Mouse (Mus musculus): Measurements from ENCODE around the gene Arhgef17. TPM values are rescaled to one million over a fixed set of nuclear protein-coding genes. Genes with fewer than 3 reads are reported as not detected.

Gene Arhgef17
- polyA plus RNA-seq, 1 experiment = 8.0 TPM

- H3K4me3 ChIP-seq (ENCODE audit: low read depth, low read length) = no peak overlapping the region
- no peaks in the 10 kb centered on the region for H3K27me3 ChIP-seq (ENCODE audit: control insufficient read depth, insufficient read depth, low read length)
- TF ChIP-seq POLR2A (IDR thresholded peaks at IDR 0.05; ENCODE audit: low read depth, low read length) = no peak
- no peak for TF ChIP-seq CTCF (IDR thresholded peaks at IDR 0.05; ENCODE audit: extremely low read depth, insufficient read length, insufficient replicate concordance, low read depth, low read length)
- WGBS = 75% methylated on average over 6 of the region's 6 CpGs
- no peaks in the 10 kb centered on the region for H3K36me3 ChIP-seq (ENCODE audit: control insufficient read depth, insufficient read depth, low read length)
- no peak overlapping the region for H3K27ac ChIP-seq (ENCODE audit: insufficient read depth, low read depth, low read length)
- no peaks in the 10 kb centered on the region for H3K4me1 ChIP-seq (ENCODE audit: control insufficient read depth, insufficient read depth, insufficient read length, low read length)
Measured at GRCm38 (mm10) chr7:100917751-100918150, 14.2 kb downstream of the Arhgef17 start.

DNA sequence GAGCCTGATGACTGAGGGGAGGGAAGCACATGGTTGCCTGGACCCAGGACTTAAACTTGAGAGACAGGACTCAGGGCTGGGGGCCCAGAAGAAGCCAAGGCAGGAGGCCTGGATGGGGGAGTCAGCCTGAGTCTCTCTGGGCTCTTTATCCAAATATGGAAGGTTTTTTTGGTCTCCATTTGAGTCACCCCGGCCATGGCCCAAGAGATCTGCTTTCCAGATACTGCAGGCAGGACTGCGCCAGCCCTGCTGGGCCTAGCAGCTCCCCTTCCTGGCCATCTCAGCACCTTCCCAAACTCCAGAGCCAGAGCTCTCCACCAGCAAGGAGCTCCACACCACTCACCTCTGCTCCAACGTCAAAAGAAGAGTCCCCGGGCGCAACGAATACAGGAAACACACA, 15.4 kb downstream of the Arhgef17 start:
- 86% methylated on average over 6 of the region's 6 CpGs for WGBS
- Histone ChIP-seq H3K27ac (ENCODE audit: insufficient read depth, low read depth, low read length) (peak overlapping the region; percentile 23; the same call in 1 of the 2 replicates), H3K4me1 (ENCODE audit: control insufficient read depth, insufficient read depth, insufficient read length, low read length) (no peaks in the 10 kb centered on the region), H3K36me3 (ENCODE audit: control insufficient read depth, insufficient read depth, low read length) (no peaks in the 10 kb centered on the region), H3K27me3 (ENCODE audit: control insufficient read depth, insufficient read depth, low read length) (no peaks in the 10 kb centered on the region), H3K4me3 (ENCODE audit: low read depth, low read length) (no peak overlapping the region)
- TF ChIP-seq POLR2A (IDR thresholded peaks at IDR 0.05; ENCODE audit: low read depth, low read length) (no peak), CTCF (IDR thresholded peaks at IDR 0.05; ENCODE audit: extremely low read depth, insufficient read length, insufficient replicate concordance, low read depth, low read length) (no peak)

DNA sequence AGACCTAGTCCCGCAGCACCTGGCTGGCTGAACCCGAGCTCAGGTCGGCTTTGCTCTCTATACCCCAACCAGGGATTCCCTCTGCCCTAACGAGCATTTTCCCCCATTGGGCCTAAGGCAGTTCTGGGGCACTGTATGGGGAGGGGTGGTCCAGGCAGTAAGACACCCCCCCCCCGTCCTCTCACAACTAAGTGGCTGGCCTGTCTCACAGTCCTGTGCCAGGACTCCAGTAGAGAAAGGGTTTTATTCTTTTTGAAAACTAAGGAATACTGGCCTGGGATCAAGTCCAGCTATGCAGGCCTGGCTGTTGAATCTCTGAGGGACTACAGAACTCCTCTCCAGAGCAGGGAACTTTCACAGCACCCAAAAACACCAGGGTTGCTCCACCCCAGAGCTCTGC, 16.7 kb downstream of the Arhgef17 start:
- no peaks in the 10 kb centered on the region; the same call in 1 of the 2 replicates for H3K4me1 ChIP-seq (ENCODE audit: control insufficient read depth, insufficient read depth, insufficient read length, low read length)
- no peaks in the 10 kb centered on the region for H3K27me3 ChIP-seq (ENCODE audit: control insufficient read depth, insufficient read depth, low read length)
- 82% methylated on average over 5 of the region's 5 CpGs for WGBS
- no peak overlapping the region for H3K4me3 ChIP-seq (ENCODE audit: low read depth, low read length)
- no peak overlapping the region for H3K27ac ChIP-seq (ENCODE audit: insufficient read depth, low read depth, low read length)
- H3K36me3 ChIP-seq (ENCODE audit: control insufficient read depth, insufficient read depth, low read length) = no peaks in the 10 kb centered on the region
- TF ChIP-seq CTCF (IDR thresholded peaks at IDR 0.05; ENCODE audit: extremely low read depth, insufficient read length, insufficient replicate concordance, low read depth, low read length) (no peak), POLR2A (IDR thresholded peaks at IDR 0.05; ENCODE audit: low read depth, low read length) (no peak)

DNA sequence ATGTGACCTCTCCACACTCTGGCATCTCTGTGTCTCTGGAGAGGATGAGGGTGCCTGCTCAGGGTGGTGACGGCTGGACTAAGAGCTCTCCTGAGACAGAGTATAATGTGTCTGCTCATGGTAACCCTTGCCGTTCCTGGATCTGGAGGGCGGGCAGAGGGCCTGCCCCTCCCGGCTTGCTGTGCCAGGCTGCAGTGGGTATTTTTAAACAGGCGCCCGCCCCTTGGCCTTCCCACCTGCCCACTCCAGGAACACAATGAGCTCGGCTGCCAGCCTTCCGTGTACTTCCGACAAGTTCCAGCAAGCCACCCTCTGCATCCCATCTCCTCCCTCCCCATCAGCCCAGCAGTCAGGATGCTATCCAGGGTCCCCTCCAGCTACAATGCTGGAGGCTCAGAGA, 20.1 kb downstream of the Arhgef17 start:
- Histone ChIP-seq H3K4me3 (ENCODE audit: low read depth, low read length) (no peak overlapping the region), H3K4me1 (ENCODE audit: control insufficient read depth, insufficient read depth, insufficient read length, low read length) (no peaks in the 10 kb centered on the region; the same call in 1 of the 2 replicates), H3K27me3 (ENCODE audit: control insufficient read depth, insufficient read depth, low read length) (no peaks in the 10 kb centered on the region), H3K36me3 (ENCODE audit: control insufficient read depth, insufficient read depth, low read length) (no peaks in the 10 kb centered on the region), H3K27ac (ENCODE audit: insufficient read depth, low read depth, low read length) (no peak overlapping the region)
- TF ChIP-seq CTCF (IDR thresholded peaks at IDR 0.05; ENCODE audit: extremely low read depth, insufficient read length, insufficient replicate concordance, low read depth, low read length) (no peak), POLR2A (IDR thresholded peaks at IDR 0.05; ENCODE audit: low read depth, low read length) (no peak)
- 59% methylated on average over 9 of the region's 9 CpGs for WGBS

DNA sequence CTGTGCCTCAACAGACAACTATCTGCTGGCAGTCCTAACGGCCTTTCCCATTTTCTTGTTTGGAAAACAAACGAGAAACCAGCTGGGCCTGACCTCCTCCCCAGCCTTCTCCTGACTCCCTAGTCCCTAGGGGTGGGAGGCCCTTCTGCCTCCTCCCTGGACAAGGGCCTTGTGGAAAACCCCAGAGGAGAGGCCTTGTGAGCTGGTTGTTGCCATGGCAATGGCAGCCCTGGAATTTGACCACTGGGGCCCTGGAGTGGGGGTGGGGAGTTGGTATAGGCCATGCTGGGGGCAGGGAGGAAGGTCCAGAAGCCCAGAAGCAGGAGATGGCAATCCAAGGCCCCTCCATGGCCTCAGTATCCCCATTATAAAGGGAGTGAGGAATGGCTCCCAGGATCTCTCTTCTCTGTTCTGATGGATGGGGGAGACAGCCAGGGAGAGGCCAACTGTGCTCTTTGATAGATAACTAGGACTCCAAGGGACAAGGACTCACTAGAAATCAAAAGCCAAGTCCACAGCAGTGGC, 20.6 kb downstream of the Arhgef17 start:
- Histone ChIP-seq H3K27me3 (ENCODE audit: control insufficient read depth, insufficient read depth, low read length) (no peaks in the 10 kb centered on the region), H3K4me1 (ENCODE audit: control insufficient read depth, insufficient read depth, insufficient read length, low read length) (no peaks in the 10 kb centered on the region; the same call in 1 of the 2 replicates), H3K4me3 (ENCODE audit: low read depth, low read length) (no peak overlapping the region), H3K27ac (ENCODE audit: insufficient read depth, low read depth, low read length) (no peak overlapping the region), H3K36me3 (ENCODE audit: control insufficient read depth, insufficient read depth, low read length) (no peaks in the 10 kb centered on the region)
- TF ChIP-seq POLR2A (IDR thresholded peaks at IDR 0.05; ENCODE audit: low read depth, low read length) (no peak), CTCF (IDR thresholded peaks at IDR 0.05; ENCODE audit: extremely low read depth, insufficient read length, insufficient replicate concordance, low read depth, low read length) (no peak)
- 57% methylated on average over 2 of the region's 2 CpGs for WGBS

GRCm38 (mm10) chr7:100908567-100908966, 23.3 kb downstream of the Arhgef17 start:
- TF ChIP-seq CTCF (IDR thresholded peaks at IDR 0.05; ENCODE audit: extremely low read depth, insufficient read length, insufficient replicate concordance, low read depth, low read length) (peak; percentile 19; the same call in 1 of the 2 replicates), POLR2A (IDR thresholded peaks at IDR 0.05; ENCODE audit: low read depth, low read length) (no peak)
- H3K27ac ChIP-seq (ENCODE audit: insufficient read depth, low read depth, low read length) = no peak overlapping the region
- H3K4me3 ChIP-seq (ENCODE audit: low read depth, low read length) = no peak overlapping the region
- H3K4me1 ChIP-seq (ENCODE audit: control insufficient read depth, insufficient read depth, insufficient read length, low read length) = no peaks in the 10 kb centered on the region; the same call in 1 of the 2 replicates
- no peaks in the 10 kb centered on the region for H3K36me3 ChIP-seq (ENCODE audit: control insufficient read depth, insufficient read depth, low read length)
- no peaks in the 10 kb centered on the region for H3K27me3 ChIP-seq (ENCODE audit: control insufficient read depth, insufficient read depth, low read length)
- 58% methylated on average over 8 of the region's 8 CpGs for WGBS

- TF ChIP-seq POLR2A (IDR thresholded peaks at IDR 0.05; ENCODE audit: low read depth, low read length) (no peak), CTCF (IDR thresholded peaks at IDR 0.05; ENCODE audit: extremely low read depth, insufficient read length, insufficient replicate concordance, low read depth, low read length) (no peak)
- no peak overlapping the region for H3K4me3 ChIP-seq (ENCODE audit: low read depth, low read length)
- 86% methylated on average over 8 of the region's 8 CpGs for WGBS
- no peaks in the 10 kb centered on the region for H3K36me3 ChIP-seq (ENCODE audit: control insufficient read depth, insufficient read depth, low read length)
- H3K4me1 ChIP-seq (ENCODE audit: control insufficient read depth, insufficient read depth, insufficient read length, low read length) = no peaks in the 10 kb centered on the region; the same call in 1 of the 2 replicates
- H3K27ac ChIP-seq (ENCODE audit: insufficient read depth, low read depth, low read length) = 0 out of 2 replicates have a peak overlapping the region, but pooled peaks have one; percentile 26
- no peaks in the 10 kb centered on the region for H3K27me3 ChIP-seq (ENCODE audit: control insufficient read depth, insufficient read depth, low read length)
Measured at GRCm38 (mm10) chr7:100908061-100908460, 23.8 kb downstream of the Arhgef17 start.

Data from small intestine, adult 2 months (tissue).